Mouse (Mus musculus): Measurements from ENCODE around the gene Twnk.

Gene Twnk

GRCm38 (mm10) chr19:45005444-45005843 is at the start of gene Twnk:
Gene Twnk (plus strand): TSS chr19:45005663.
- DNase-seq (ENCODE audit: low spot score): peak; percentile 57

GRCm38 (mm10) chr19:44959633-44960032 is 45.8 kb upstream of the Twnk start:
- DNase-seq (ENCODE audit: low spot score): no peak

- DNase-seq (ENCODE audit: low spot score): no peak
Observed at GRCm38 (mm10) chr19:44965978-44966377, 39.5 kb upstream of the Twnk start.

DNA sequence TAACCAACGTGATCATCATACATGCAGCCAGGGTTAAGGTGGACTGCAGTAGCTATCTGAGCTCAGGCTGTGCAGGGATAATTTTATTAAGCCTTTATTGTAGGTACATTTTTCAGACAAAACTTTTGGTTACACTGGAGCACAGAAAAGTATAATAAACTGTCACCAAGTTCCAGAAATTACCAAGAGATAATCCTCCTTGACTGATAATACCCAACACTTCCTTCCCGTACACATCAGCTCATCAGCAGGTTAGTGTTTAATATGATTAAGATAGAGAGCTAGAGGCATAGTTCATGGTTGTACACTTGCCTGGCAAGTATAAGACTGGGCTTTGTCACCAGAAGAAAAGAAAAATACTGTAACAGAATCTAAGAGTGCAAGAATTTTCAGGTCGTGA is 37.1 kb upstream of the Twnk start:
- no peak for DNase-seq (ENCODE audit: low spot score)

- DNase-seq (ENCODE audit: low spot score): no peak
Observed at GRCm38 (mm10) chr19:44976636-44977035, 28.8 kb upstream of the Twnk start.

DNA sequence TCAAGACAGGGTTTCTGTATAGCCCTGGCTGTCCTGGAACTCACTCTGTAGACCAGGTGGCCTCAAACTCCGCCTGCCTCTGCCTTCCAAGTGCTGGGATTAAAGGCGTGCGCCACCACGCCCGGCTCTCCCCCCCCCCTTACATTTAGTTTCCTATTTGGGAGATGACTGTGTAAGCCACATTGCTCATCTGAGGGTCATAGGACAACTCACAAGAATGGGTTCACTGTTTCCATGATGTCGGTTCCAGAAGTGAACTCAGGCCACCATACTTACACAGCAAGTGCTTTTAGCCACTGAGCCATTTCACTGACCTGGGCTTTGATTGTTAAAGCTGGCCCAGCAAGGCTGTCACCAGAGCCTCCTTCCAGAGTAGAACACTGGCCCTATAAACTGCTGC is 28.3 kb upstream of the Twnk start:
- no peak for DNase-seq (ENCODE audit: low spot score)

DNA sequence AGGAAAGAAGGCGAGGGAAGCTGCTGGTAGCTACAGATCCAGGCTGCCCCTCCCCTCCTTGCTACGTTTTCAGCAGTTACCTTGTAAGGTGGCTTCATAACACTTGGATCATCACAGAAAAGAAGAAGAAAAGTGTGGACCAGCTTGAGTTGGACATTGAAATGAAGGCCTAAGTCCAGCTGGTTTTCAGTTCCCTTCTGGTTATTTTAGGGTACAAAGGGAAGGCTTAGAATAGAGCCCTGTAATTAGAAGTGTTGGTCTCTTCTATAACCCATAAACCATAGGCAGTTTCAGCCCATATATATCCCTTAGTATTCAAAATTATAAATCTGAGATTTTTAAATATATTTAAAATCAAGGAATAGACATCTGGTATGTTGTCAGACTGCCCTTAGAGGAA is 24.7 kb upstream of the Twnk start:
- no peak for DNase-seq (ENCODE audit: low spot score)

- DNase-seq (ENCODE audit: low spot score): no peak
Observed at GRCm38 (mm10) chr19:44982477-44983115, 22.9 kb upstream of the Twnk start.

GRCm38 (mm10) chr19:44983366-44983765 is 22.1 kb upstream of the Twnk start:
- DNase-seq (ENCODE audit: low spot score): no peak

DNA sequence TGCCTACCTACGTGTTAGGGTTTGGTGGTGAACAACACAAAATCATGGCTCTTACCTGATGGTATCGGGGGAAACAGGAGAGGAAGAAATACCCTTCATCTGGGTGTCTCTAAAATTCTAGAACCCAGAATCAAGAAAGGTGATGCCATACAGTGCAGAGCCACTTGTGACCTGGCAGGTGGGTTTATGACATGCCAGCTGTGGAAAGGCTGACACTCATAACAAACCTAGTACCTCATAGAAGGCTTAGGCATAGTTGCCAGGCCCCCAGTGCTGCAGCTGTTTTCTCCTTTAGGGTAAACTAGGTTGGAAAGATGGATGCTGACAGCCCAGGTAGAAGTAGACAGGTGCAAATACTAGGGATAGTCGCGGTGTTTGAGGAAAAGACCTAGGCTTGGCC is 21.0 kb upstream of the Twnk start:
- DNase-seq (ENCODE audit: low spot score): no peak

- no peak for DNase-seq (ENCODE audit: low spot score)
Observed at GRCm38 (mm10) chr19:44985159-44985988, 20.1 kb upstream of the Twnk start.

GRCm38 (mm10) chr19:44987004-44987403 is 18.5 kb upstream of the Twnk start:
- peak; percentile 39 for DNase-seq (ENCODE audit: low spot score)

- DNase-seq (ENCODE audit: low spot score): no peak
Observed at GRCm38 (mm10) chr19:44987851-44988250, 17.6 kb upstream of the Twnk start.

GRCm38 (mm10) chr19:44988321-44988720 is 17.1 kb upstream of the Twnk start:
- DNase-seq (ENCODE audit: low spot score): no peak

DNA sequence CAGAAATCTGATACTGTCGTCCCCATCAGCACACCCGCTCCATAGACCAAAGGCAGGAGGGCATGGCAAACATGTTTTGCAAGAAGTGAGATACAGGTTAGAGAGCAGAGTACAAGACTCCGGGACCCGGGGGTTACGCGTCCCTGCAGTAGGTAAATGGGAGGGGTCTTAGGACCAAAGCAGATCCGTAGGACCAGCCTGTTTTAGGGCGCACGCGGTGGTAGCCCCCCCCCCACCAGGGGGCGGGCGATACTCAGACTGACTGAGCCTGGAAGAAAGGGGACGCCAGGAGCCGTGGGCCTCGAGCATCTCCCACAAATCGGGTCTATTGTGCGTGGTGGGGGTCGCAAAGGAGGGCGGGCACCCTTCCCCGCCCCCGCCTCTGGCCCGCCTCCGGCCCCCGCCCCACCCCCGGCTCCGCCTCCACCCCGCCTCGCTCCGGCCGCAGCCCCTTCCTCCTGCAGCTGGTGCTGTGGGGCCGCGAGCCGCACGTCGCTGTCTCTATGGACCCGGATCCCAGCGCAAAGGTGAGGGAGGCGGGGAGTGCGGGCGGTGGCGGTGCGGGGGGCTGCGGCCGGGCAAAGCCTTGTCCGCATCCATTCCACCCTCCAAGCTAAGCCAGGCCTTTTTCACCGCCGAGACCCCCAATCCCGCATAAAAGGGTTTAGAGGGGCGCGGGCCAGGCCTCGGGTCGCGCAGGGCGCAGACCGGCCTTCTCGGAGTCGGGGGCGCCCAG is 16.5 kb upstream of the Twnk start, which contains the start of gene Sema4g:
Sema4g (plus strand) TSS at position 271 of the 736 bp plus-strand sequence.
- no peak for DNase-seq (ENCODE audit: low spot score)

DNA sequence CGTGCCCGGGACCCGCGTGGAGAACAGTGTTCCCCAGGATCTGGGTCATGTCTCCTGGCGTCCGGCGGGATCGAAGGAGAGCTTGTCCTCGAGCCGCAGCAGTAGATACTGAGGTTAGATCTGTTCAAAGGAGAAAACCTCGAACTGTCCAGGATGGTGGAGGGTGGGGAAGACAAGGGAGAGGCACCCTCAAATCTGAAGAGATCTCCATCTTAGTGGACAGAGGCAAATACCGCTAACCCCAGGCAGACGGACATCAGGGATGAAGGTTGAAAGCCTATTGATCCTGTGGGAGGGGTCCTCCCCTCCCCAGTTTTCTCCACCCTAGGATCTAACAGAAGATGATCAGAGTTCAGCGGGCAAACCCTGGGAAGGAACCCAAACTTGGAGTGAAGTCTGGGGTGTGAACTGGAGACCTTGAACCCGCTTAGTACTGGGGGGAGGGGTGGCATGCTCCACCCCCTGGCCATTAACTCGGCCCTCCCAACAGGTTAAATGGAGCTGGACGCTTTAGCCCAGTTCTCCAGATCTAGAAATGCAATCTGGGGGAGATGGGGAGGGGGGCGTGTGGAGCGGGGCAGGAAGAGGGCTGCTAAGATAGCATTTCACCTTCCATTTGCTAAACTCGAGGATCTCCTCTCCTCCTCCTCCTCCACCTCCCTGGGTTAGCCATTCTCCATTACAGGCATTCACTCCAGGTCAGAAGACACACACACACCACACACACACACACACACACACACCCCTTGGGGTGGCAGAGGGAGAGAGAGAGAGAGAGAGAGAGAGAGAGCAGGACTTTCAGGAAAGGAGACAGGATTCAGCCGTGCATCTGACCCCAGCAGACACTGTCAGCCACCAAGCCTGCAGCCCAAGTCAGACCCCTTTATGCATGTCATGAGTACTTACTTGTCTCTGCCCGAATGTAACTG is 15.6 kb upstream of the Twnk start:
- no peak for DNase-seq (ENCODE audit: low spot score)

GRCm38 (mm10) chr19:44991031-44991430 is 14.4 kb upstream of the Twnk start:
- no peak for DNase-seq (ENCODE audit: low spot score)

GRCm38 (mm10) chr19:44992246-44992645 is 13.2 kb upstream of the Twnk start:
- DNase-seq (ENCODE audit: low spot score): no peak

- no peak for DNase-seq (ENCODE audit: low spot score)
Observed at GRCm38 (mm10) chr19:44992712-44993111, 12.8 kb upstream of the Twnk start.

DNA sequence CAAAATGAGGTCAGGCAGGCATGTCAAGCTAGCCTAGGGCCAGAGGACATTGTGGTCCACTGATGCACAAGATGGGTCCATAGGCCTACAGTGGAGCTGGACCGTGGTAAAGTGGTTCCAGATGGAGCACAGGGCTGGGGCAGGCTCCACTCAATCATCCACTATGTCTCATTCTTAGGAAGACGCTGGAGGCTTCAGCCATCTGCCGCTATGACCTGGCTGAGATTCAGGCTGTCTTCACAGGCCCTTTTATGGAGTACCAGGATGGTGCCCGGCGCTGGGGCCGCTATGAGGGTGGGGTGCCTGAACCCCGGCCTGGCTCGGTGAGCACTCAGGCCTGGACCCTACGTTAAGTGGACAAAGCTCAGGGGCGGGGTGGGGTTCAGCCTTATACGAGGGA is 7.7 kb upstream of the Twnk start:
- DNase-seq (ENCODE audit: low spot score): no peak

DNA sequence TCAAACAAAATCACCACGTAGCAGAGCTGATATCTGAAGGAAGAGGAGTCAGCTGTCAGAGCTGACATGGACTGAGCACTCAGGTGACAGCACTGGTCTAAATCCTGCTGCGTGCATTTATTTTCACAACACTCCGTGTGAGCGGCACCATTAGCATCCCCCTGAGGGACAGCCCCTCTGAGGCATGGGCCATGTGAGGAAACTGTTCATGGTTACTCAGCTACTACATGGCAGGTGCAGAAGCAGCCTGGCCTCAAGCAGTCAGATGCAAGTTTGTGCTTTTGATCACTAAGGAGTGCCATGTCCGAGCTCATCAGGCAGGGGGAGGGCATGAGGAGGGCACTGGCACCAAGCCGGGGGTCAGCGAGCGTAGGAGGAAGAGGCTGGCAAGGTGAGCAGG is 5.8 kb upstream of the Twnk start:
- no peak for DNase-seq (ENCODE audit: low spot score)

- DNase-seq (ENCODE audit: low spot score): no peak
Observed at GRCm38 (mm10) chr19:45002301-45002700, 3.2 kb upstream of the Twnk start.
